Mouse (Mus musculus): ENCODE data around the gene Nde1.

The Nde1 gene

DNA sequence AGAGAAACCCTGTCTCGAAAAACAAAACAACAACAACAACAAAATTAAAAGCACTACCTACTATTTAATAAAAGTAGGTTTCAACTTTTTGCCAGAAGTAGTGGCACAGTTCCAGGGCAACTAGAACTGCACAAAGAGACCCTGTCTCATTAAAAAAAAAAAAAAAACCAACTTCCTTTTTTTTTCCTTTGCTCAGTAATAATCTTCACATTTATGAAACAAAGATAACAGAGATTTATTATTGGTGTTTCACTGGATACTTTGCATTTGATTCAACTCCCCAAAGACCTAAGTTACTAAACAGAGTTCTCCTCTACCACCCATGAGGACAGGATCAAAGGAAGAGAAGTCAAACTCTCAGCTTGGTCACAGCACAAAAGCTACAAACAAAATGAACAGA, 2.1 kb upstream of the Nde1 start:
- DNase-seq (ENCODE audit: extremely low spot score): no peak

DNA sequence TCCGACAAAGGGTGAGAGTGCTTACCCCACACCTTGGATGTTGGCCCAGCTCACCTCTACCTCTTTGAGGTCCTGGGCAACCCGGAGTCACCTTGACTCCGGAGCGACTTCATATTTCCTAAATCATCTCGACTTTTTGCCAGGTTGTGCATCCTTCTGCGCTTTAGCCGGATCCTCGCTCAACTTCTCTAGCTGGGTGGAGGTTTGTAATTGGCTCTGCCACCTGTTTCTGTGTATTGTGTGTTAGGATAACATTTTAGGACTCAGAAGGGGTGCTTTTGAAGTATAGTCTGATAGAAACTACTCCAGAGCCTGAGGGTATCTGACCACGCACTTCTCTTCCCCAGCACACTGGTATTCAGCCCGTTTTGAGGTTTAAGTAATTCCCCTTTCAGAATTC, 656 bp downstream of the Nde1 start:
- DNase-seq (ENCODE audit: extremely low spot score): no peak

DNA sequence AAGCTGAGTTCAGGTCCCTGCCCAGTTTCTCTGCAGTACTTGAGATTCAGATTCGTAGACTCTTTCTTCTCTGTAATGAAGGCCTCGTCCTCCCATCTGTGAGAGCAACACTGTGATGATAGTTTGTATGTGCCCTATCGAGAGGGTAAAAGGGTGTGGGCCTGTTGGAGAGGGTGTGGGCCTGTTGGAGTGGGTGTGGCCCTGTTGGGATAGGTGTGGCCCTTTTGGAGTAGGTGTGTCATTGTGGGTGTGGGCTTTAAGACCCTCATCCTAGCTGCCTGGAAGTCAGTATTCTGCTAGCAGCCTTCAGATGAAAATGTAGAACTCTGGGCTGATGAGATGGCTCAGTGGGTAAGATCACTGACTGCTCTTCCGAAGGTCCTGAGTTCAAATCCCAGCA, 3.4 kb downstream of the Nde1 start:
- no peak for DNase-seq (ENCODE audit: extremely low spot score)

GRCm38 (mm10) chr16:14169706-14170105, 6.6 kb downstream of the Nde1 start:
- DNase-seq (ENCODE audit: extremely low spot score): no peak

DNA sequence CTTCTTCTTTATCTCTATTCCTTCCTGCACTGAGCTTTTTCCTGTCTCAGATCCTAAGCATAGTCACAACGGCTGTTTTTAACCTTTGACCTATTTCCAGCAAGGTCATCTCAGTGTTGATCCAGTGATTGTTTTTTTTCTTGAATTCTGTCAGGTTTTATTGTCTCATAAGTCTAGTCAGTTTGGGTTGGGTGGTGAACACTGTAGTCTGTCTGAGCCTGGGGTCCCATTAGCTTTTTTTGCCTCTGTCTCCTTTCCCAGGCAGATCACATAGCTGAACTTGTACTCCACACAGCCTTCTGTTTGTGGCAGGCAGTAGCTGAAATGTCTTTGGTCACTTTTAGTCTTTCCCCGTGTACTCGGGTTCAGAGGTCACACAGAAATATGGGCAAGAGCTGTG, 15.0 kb downstream of the Nde1 start:
- DNase-seq (ENCODE audit: extremely low spot score): no peak

DNA sequence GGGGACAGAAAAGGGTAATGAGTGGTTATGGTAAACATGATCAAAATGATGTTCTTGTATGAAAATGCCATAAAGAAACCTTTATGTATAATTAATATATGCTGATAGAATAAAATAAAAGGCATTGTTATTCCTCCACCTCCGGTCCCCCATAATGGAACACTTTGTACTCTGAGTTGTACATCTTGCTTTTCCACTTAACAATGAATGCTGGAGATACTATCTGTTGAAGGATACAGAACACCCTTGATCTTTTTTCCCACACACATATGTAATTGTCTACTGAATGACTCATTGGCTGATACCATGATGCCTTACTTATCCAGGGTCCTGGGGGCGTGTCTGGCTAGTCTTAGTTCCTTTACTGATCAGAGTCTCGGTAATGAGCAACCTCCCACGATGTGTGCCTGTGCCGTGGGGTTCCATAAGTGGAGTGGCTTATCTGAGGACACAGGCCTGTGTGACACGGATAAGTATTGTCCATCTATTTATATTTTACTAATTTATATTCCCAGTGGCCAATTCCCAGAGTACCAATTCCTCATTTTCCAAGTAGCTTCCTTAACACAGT, 17.2 kb downstream of the Nde1 start:
- no peak for DNase-seq (ENCODE audit: extremely low spot score)

GRCm38 (mm10) chr16:14182360-14182759, 19.3 kb downstream of the Nde1 start:
- no peak for DNase-seq (ENCODE audit: extremely low spot score)

GRCm38 (mm10) chr16:14183856-14184255, 20.8 kb downstream of the Nde1 start:
- DNase-seq (ENCODE audit: extremely low spot score): no peak

DNA sequence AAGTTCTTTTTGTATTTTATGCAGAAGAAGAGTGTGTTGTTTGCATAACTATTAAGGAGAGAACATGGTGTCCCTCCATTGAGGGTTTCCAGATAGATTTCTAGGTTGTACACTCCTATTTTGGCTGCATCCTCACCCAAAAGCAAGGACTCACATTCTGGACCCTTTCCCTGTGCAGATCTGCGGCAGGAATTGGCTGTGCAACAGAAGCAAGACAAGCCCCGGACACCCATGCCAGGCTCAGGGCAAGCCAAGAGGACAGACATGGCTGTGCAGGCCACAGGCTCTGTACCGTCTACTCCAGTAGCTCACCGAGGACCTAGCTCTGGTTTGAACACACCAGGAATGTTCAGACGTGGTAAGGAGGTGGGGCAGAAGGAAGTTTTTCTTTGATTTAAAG, 22.4 kb downstream of the Nde1 start:
- no peak for DNase-seq (ENCODE audit: extremely low spot score)

DNA sequence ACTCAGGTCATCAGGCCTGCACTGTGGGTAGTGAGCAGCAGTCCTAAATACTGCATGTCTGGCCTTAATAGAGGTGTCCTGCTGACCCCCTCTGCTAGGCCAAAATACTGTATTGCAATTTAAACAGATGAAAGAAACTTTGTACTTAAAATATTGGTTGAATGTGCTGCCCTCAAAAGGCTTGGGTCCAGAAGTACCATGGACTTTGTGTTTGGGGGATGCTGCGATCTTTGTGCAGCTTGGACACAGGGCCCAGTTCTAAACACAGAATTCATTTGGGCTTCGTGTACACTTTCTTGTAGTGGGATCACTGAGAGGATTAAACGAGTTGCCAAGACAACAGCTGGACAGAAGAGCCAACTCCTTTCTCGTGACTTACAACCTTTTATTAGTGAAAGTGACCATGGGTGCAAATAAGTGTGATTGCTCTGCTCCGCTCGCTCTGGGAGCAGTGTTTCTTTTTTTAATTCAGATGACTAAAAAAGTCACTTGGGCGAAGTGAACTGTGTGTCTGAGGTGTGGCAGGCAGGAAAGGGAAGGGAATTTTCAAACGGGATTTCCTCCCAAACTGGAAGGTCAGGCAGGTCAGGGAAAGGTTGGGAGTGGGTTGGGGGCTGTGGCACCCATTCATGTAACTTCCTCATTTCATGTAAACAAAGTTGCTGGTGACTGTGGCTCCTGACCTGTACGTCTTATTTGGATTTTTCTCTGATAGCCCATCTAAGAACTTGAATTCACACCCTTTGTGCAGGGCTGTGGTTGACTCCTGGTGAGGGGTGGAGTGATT, 31.3 kb downstream of the Nde1 start:
- no peak for DNase-seq (ENCODE audit: extremely low spot score)

DNA sequence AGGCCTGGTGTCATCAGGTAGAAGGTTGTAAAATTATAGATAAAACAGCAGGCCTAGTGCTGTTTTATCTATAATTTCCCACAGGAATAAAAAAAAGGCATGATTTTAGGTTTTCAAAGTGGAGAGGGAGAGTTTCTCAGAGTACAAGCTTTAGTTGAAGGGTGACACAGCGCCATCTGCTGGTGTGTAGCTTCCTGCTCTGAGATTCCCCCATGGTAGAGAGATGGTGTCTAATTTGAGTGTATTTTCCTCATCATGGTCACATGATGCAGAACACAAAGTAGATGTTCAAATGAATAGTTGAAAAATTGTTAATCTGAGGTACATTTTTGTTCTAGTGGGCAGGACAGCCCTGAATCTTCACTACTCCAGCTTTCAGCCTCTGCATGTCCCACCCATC, 32.4 kb downstream of the Nde1 start:
- DNase-seq (ENCODE audit: extremely low spot score): peak; percentile 10

DNA sequence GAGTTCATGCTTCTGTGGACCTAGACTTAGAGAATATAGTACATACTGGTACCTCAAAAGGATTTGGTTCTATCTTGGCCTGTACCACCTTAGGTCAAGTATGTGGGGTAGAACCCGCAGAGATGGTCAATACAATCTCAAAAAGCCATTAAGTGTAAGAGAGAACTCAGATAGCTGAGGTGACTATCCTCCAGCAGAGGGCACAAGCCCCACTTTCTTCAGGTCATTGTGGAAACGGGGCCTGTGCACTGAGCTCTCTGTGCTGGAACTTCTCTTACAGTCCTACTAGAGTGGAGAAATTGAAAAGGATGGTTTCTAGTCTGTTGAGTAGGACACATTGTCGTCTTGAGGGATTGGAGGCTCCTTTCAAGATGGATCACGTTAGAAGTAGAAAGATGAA, 35.7 kb downstream of the Nde1 start:
- no peak for DNase-seq (ENCODE audit: extremely low spot score)

GRCm38 (mm10) chr16:14215156-14215555, 52.1 kb downstream of the Nde1 start:
- DNase-seq (ENCODE audit: extremely low spot score): no peak

DNA sequence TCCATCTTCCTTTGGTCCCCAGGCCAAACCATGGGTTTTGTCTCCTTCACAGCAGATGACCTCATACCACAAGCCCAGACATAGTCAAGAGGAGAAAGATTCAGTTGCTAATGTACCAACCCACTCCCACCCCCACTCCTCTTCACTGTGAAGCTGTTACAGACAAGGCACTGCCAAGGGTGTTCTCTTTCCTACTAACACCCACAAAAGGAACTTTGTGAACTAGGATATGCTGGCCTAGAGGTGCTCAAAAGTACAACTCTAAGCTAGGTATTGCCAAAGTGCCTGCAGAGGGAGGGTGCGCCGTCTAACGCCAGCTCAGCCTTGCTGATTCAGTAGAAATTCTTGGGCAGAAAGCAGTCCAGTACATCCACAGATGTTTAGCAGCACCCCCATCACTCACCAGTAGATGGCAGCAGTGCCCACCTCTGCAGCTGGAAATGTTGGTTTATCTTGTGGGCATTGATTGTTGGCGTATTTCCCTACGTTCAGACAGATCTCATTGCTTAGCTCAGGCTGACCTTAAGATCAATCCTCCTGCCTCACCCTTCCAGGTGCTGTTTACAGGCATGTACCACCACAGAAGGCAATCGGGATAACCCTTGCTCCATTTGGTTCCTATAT, 74.1 kb downstream of the Nde1 start:
- DNase-seq (ENCODE audit: extremely low spot score): peak; percentile 77

DNA sequence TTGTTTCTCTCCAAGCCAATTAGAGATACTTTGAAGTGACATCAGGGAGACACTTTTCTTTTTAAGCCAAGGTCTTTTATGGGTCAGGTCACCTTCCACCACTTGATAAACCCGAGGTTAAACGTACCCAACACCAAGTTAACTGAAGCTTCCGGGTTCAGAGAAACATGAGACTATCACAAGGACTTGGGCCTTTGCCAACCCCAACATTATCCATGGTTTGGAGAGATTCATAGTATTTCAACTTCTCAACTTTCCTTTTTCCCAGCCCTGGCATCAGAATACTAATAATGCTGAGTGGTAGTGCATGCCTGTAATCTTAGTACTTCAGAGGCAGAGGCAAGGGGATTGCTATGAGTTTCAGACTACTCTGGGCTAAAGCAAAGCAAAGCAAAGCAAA, 79.0 kb downstream of the Nde1 start:
- no peak for DNase-seq (ENCODE audit: extremely low spot score)
